Mouse (Mus musculus): ENCODE data around the gene Rora. TPM values are rescaled to one million over a fixed set of nuclear protein-coding genes. Genes with fewer than 3 reads are reported as not detected.

Rora gene
- polyA plus RNA-seq, 1 experiment = 24.1 TPM

DNA sequence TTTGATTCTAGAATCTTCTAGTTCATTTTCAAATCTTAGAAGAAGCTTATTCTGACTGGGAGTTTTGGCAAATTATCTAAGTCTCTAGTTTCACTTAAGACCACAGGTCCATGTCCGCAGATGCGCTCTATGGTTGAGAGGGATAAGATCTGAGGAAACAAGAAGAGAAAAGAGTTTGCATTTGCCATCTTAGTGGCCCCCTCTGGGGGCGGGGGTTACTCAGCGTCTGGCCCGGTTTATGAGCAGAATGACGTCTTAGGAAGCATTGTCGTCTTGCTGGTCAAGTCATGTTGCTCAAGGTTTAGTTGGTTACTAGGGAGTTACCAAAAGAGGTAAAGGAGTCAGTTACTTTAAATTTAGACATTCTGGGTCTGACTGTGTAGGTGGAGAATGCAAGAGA lies 686.8 kb downstream of the Rora start:
- TF ChIP-seq CTCF (IDR thresholded peaks at IDR 0.05; ENCODE audit: control insufficient read depth, insufficient read depth, insufficient replicate concordance, low read depth, low read length) (no peak), POLR2A (IDR thresholded peaks at IDR 0.05; ENCODE audit: control insufficient read depth, low read depth, low read length) (no peak)
- H3K36me3 ChIP-seq (ENCODE audit: control insufficient read depth, insufficient read depth, low read length) = no peaks in the 10 kb centered on the region
- no peak overlapping the region for H3K4me3 ChIP-seq (ENCODE audit: control insufficient read depth, low read depth, low read length)
- H3K27ac ChIP-seq (ENCODE audit: control insufficient read depth, insufficient read depth, low read depth, low read length) = no peak overlapping the region
- H3K4me1 ChIP-seq (ENCODE audit: control insufficient read depth, insufficient read depth, low read length) = peaks cover 6% of the 10 kb centered on the region; the same call in 1 of the 2 replicates
- H3K27me3 ChIP-seq (ENCODE audit: control insufficient read depth, insufficient read depth, low read length) = no peaks in the 10 kb centered on the region

DNA sequence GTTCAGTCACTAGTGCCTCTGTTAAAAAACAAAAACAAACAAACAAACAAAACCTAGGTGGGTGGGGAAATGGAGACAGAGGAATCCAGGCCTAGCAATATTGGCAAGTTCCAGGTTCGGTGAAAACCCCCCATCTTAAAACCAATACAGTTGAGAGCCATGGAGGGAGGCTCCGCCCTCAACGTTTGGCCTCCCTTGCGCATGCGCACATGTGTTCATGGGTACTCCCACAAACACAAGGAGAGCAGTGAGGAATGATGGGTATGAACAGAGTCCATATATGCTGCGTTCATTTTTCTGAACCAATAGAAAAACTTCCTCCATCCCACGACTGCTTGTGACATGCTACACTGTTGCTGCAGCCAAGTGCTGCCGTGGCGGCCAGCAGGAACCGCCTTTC lies 690.3 kb downstream of the Rora start:
- no peaks in the 10 kb centered on the region for H3K27me3 ChIP-seq (ENCODE audit: control insufficient read depth, insufficient read depth, low read length)
- H3K36me3 ChIP-seq (ENCODE audit: control insufficient read depth, insufficient read depth, low read length) = no peaks in the 10 kb centered on the region
- H3K4me3 ChIP-seq (ENCODE audit: control insufficient read depth, low read depth, low read length) = peak overlapping the region; percentile 62
- TF ChIP-seq POLR2A (IDR thresholded peaks at IDR 0.05; ENCODE audit: control insufficient read depth, low read depth, low read length) (peak; percentile 87; the same call in 1 of the 2 replicates), CTCF (IDR thresholded peaks at IDR 0.05; ENCODE audit: control insufficient read depth, insufficient read depth, insufficient replicate concordance, low read depth, low read length) (no peak)
- peaks cover 6% of the 10 kb centered on the region; the same call in 1 of the 2 replicates for H3K4me1 ChIP-seq (ENCODE audit: control insufficient read depth, insufficient read depth, low read length)
- peak overlapping the region; percentile 87 for H3K27ac ChIP-seq (ENCODE audit: control insufficient read depth, insufficient read depth, low read depth, low read length)

DNA sequence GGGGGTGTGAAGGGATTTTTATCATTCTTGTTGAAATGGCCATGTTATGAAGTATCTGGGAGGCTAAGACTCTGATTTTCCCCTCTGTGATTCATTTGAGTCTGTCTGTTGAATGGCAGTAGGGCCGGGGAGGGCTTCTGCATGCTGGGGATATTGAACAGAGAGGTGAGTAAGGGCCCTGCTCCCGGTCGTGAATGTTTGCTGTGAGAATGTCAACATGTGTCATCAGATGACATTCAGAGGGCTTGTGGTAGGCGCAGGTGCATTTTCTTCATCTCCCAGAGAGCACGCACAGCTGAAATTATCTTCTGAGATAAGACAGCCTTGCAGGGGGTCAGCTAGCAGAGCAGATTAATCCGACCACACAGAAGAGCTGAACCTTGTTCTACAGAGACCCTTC lies 692.0 kb downstream of the Rora start:
- Histone ChIP-seq H3K4me1 (ENCODE audit: control insufficient read depth, insufficient read depth, low read length) (peaks cover 6% of the 10 kb centered on the region; the same call in 1 of the 2 replicates), H3K4me3 (ENCODE audit: control insufficient read depth, low read depth, low read length) (no peak overlapping the region), H3K27ac (ENCODE audit: control insufficient read depth, insufficient read depth, low read depth, low read length) (no peak overlapping the region), H3K36me3 (ENCODE audit: control insufficient read depth, insufficient read depth, low read length) (no peaks in the 10 kb centered on the region), H3K27me3 (ENCODE audit: control insufficient read depth, insufficient read depth, low read length) (no peaks in the 10 kb centered on the region)
- TF ChIP-seq POLR2A (IDR thresholded peaks at IDR 0.05; ENCODE audit: control insufficient read depth, low read depth, low read length) (no peak), CTCF (IDR thresholded peaks at IDR 0.05; ENCODE audit: control insufficient read depth, insufficient read depth, insufficient replicate concordance, low read depth, low read length) (no peak)

DNA sequence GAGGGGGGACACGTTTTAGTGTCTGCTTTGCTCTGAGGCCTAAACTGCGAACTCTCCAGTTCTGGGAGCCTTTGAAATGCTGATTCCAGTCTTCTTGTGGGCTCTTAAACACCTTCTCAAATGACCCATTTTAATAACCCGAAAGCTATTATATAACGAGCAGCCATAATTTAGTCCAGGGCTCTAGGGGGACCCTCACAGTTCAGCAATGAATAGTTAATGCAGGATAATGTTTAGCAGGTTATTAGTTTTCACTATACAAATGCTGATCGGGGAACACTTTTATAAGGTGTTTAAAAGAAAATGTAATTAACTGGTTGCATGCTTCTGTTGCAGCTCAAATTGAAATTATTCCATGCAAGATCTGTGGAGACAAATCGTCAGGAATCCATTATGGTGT lies 694.2 kb downstream of the Rora start:
- peaks cover 6% of the 10 kb centered on the region; the same call in 1 of the 2 replicates for H3K4me1 ChIP-seq (ENCODE audit: control insufficient read depth, insufficient read depth, low read length)
- H3K4me3 ChIP-seq (ENCODE audit: control insufficient read depth, low read depth, low read length) = no peak overlapping the region
- no peaks in the 10 kb centered on the region for H3K36me3 ChIP-seq (ENCODE audit: control insufficient read depth, insufficient read depth, low read length)
- H3K27me3 ChIP-seq (ENCODE audit: control insufficient read depth, insufficient read depth, low read length) = no peaks in the 10 kb centered on the region
- no peak overlapping the region for H3K27ac ChIP-seq (ENCODE audit: control insufficient read depth, insufficient read depth, low read depth, low read length)
- no peak for TF ChIP-seq CTCF (IDR thresholded peaks at IDR 0.05; ENCODE audit: control insufficient read depth, insufficient read depth, insufficient replicate concordance, low read depth, low read length)
- no peak for TF ChIP-seq POLR2A (IDR thresholded peaks at IDR 0.05; ENCODE audit: control insufficient read depth, low read depth, low read length)

DNA sequence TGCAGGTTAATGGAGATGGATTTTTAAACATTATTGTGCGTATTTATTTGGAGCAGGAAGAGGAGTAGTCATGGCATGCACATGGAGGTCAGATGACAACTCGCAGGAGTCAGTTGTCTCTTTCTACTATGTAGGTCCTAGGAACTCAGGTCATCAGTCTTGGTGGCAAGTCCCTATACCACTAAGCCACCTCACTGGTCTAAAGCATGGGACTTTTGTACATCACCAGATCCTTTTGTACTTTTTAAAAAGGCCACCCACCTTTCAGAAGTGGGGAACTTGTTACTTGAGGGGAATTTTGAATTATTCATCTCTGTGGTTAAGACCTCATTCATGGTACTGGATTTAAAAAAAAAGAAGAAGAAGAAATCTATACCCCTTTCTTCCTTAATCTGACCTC lies 696.0 kb downstream of the Rora start:
- Histone ChIP-seq H3K27me3 (ENCODE audit: control insufficient read depth, insufficient read depth, low read length) (no peaks in the 10 kb centered on the region), H3K4me1 (ENCODE audit: control insufficient read depth, insufficient read depth, low read length) (no peaks in the 10 kb centered on the region; the same call in 1 of the 2 replicates), H3K27ac (ENCODE audit: control insufficient read depth, insufficient read depth, low read depth, low read length) (no peak overlapping the region), H3K36me3 (ENCODE audit: control insufficient read depth, insufficient read depth, low read length) (no peaks in the 10 kb centered on the region), H3K4me3 (ENCODE audit: control insufficient read depth, low read depth, low read length) (no peak overlapping the region)
- TF ChIP-seq CTCF (IDR thresholded peaks at IDR 0.05; ENCODE audit: control insufficient read depth, insufficient read depth, insufficient replicate concordance, low read depth, low read length) = no peak
- TF ChIP-seq POLR2A (IDR thresholded peaks at IDR 0.05; ENCODE audit: control insufficient read depth, low read depth, low read length) = no peak

DNA sequence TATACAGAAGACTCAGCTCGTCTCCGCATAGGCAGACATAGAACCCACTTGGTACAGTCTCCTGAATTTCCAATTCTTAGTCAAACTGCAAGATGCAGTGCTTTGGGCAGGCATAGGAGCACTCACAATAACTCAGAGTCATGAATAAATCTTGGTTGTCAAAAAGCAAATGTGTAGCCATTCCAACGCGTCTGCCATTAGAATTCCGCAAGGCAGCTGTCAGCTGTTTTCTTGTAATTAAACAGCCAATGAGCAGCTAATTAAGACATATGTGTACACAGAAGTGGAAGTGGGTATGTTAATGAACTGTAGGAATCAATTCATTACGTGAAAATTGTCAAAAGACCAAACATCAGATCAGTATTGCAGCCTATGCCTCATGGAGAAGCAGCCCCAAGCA lies 700.6 kb downstream of the Rora start:
- Histone ChIP-seq H3K36me3 (ENCODE audit: control insufficient read depth, insufficient read depth, low read length) (no peaks in the 10 kb centered on the region), H3K4me3 (ENCODE audit: control insufficient read depth, low read depth, low read length) (no peak overlapping the region), H3K4me1 (ENCODE audit: control insufficient read depth, insufficient read depth, low read length) (no peaks in the 10 kb centered on the region), H3K27ac (ENCODE audit: control insufficient read depth, insufficient read depth, low read depth, low read length) (no peak overlapping the region), H3K27me3 (ENCODE audit: control insufficient read depth, insufficient read depth, low read length) (no peaks in the 10 kb centered on the region)
- TF ChIP-seq POLR2A (IDR thresholded peaks at IDR 0.05; ENCODE audit: control insufficient read depth, low read depth, low read length) (no peak), CTCF (IDR thresholded peaks at IDR 0.05; ENCODE audit: control insufficient read depth, insufficient read depth, insufficient replicate concordance, low read depth, low read length) (no peak)

DNA sequence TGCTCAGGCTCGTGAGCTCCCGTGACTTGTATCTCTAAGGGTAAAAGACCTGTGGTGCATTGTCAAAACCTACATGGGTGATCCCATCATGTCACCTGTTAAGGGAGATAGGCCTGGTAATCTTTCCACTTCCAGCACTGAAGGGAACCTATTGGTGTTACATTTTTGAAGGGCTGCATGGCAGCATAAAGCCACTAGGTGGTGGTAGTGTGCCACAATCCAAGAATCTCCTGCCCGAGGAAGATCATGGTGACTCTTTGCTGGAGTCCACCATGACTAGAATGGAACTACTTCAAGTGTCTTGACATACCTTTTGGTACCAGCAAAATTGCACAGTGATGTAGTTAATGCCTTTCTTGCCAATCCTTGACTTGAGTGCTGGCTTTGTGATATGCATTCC lies 704.2 kb downstream of the Rora start:
- TF ChIP-seq CTCF (IDR thresholded peaks at IDR 0.05; ENCODE audit: control insufficient read depth, insufficient read depth, insufficient replicate concordance, low read depth, low read length) (peak; percentile 47; the same call in 1 of the 2 replicates), POLR2A (IDR thresholded peaks at IDR 0.05; ENCODE audit: control insufficient read depth, low read depth, low read length) (no peak)
- Histone ChIP-seq H3K36me3 (ENCODE audit: control insufficient read depth, insufficient read depth, low read length) (no peaks in the 10 kb centered on the region), H3K27me3 (ENCODE audit: control insufficient read depth, insufficient read depth, low read length) (no peaks in the 10 kb centered on the region), H3K4me1 (ENCODE audit: control insufficient read depth, insufficient read depth, low read length) (no peaks in the 10 kb centered on the region), H3K4me3 (ENCODE audit: control insufficient read depth, low read depth, low read length) (no peak overlapping the region), H3K27ac (ENCODE audit: control insufficient read depth, insufficient read depth, low read depth, low read length) (no peak overlapping the region)

DNA sequence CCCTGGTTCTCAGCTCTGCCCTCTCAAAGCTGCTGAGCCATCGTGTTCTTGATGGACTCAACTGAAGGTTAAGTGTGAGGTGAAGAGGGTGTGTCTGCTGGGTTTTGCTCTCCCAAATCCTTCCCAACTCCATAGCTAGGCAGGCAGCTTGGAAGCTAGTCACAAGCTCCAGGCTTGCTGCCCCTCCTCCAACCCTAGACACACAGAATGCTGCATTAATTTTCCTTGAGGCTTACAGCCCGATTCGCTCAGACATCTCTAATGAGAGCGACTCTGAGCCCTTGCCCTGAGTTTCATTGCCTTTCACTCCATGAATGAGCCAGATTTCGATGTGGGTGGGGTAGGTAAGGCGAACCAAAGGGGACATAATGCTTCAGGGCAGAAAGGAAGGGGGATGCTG lies 705.2 kb downstream of the Rora start:
- Histone ChIP-seq H3K27me3 (ENCODE audit: control insufficient read depth, insufficient read depth, low read length) (no peaks in the 10 kb centered on the region), H3K36me3 (ENCODE audit: control insufficient read depth, insufficient read depth, low read length) (no peaks in the 10 kb centered on the region), H3K27ac (ENCODE audit: control insufficient read depth, insufficient read depth, low read depth, low read length) (no peak overlapping the region), H3K4me3 (ENCODE audit: control insufficient read depth, low read depth, low read length) (no peak overlapping the region), H3K4me1 (ENCODE audit: control insufficient read depth, insufficient read depth, low read length) (no peaks in the 10 kb centered on the region)
- TF ChIP-seq CTCF (IDR thresholded peaks at IDR 0.05; ENCODE audit: control insufficient read depth, insufficient read depth, insufficient replicate concordance, low read depth, low read length) (no peak), POLR2A (IDR thresholded peaks at IDR 0.05; ENCODE audit: control insufficient read depth, low read depth, low read length) (no peak)
